Mouse (Mus musculus): ENCODE measurements around the gene Elovl1. TPM values are rescaled to one million over a fixed set of nuclear protein-coding genes. Genes with fewer than 3 reads are reported as not detected.

Gene Elovl1
- polyA plus RNA-seq, 1 experiment from 2014 or later = 63.5 TPM

- ATAC-seq (peak; percentile 69), DNase-seq (ENCODE audit: low read depth, low spot score) (peak; percentile 46)
- H3K27me3 ChIP-seq = no peaks in the 10 kb centered on the region
- in situ Hi-C loops (cut with MboI; ENCODE audit: low pct_unique_long_range_greater_than_20kb) = loop anchor here (5.0 kb wide), 1 partner anchor 158 kb away; no protein-coding TSS in a partner anchor
- ChIA-PET CTCF (no interaction called here), POLR2A (interaction anchor here (0.6 kb wide), 1 partner anchor 17 kb away, joined by 4 read pairs; no protein-coding TSS in a partner anchor)
- no peak for TF ChIP-seq CTCF (IDR thresholded peaks at IDR 0.05)
Observed at GRCm38 (mm10) chr4:118409142-118409900, 18.6 kb upstream of the Elovl1 start, which contains the start of the genes Szt2 and Med8. Szt2 (minus strand) TSS chr4:118409273. Med8 (plus strand) TSS chr4:118409337.

GRCm38 (mm10) chr4:118410871-118411270, 17.0 kb upstream of the Elovl1 start:
- in situ Hi-C loops (cut with MboI; ENCODE audit: low pct_unique_long_range_greater_than_20kb) = no loop called here

GRCm38 (mm10) chr4:118413553-118413952, 14.3 kb upstream of the Elovl1 start:
- H3K27me3 ChIP-seq = no peaks in the 10 kb centered on the region
- no peak for TF ChIP-seq CTCF (IDR thresholded peaks at IDR 0.05)
- ChIA-PET POLR2A (interaction anchor here (1.1 kb wide), 1 partner anchor 131 kb away, joined by 3 read pairs; the partner anchor contains the start of gene Tmem125), CTCF (interaction anchor here (1.3 kb wide), 1 partner anchor 8 kb away, joined by 5 read pairs; no protein-coding TSS in a partner anchor)
- DNase-seq (ENCODE audit: low read depth, low spot score) (no peak), ATAC-seq (no peak)
- in situ Hi-C loops (cut with MboI; ENCODE audit: low pct_unique_long_range_greater_than_20kb) = no loop called here

More at GRCm38 (mm10) chr4:118410871-118411270, 17.0 kb upstream of the Elovl1 start:
- no peak for TF ChIP-seq CTCF (IDR thresholded peaks at IDR 0.05)
- ChIA-PET CTCF (no interaction called here), POLR2A (interaction anchor here (1.3 kb wide), 1 partner anchor 17 kb away, joined by 7 read pairs; the partner anchor contains the start of gene Elovl1)
- DNase-seq (ENCODE audit: low read depth, low spot score) = no peak
- no peaks in the 10 kb centered on the region for H3K27me3 ChIP-seq
- no peak for ATAC-seq

- no peak for DNase-seq (ENCODE audit: low read depth, low spot score)
- ChIA-PET CTCF (no interaction called here), POLR2A (no interaction called here)
Observed at GRCm38 (mm10) chr4:118415779-118416178, 12.1 kb upstream of the Elovl1 start.

GRCm38 (mm10) chr4:118416329-118416728, 11.6 kb upstream of the Elovl1 start:
- in situ Hi-C loops (cut with MboI; ENCODE audit: low pct_unique_long_range_greater_than_20kb) = no loop called here
- TF ChIP-seq CTCF (IDR thresholded peaks at IDR 0.05) = no peak
- CTCF ChIA-PET = no interaction called here
- ATAC-seq (no peak), DNase-seq (ENCODE audit: low read depth, low spot score) (no peak)
- POLR2A ChIA-PET = interaction anchor here (1.6 kb wide), 1 partner anchor 10 kb away, joined by 9 read pairs; no protein-coding TSS in a partner anchor
- H3K27me3 ChIP-seq = no peaks in the 10 kb centered on the region

More at GRCm38 (mm10) chr4:118415779-118416178, 12.1 kb upstream of the Elovl1 start:
- in situ Hi-C loops (cut with MboI; ENCODE audit: low pct_unique_long_range_greater_than_20kb) = no loop called here
- TF ChIP-seq CTCF (IDR thresholded peaks at IDR 0.05) = no peak
- ATAC-seq = no peak
- no peaks in the 10 kb centered on the region for H3K27me3 ChIP-seq

- ATAC-seq = no peak
- no peak for DNase-seq (ENCODE audit: low read depth, low spot score)
- in situ Hi-C loops (cut with MboI; ENCODE audit: low pct_unique_long_range_greater_than_20kb) = no loop called here
- ChIA-PET CTCF (interaction anchor here (1.0 kb wide), 1 partner anchor 10 kb away, joined by 3 read pairs; no protein-coding TSS in a partner anchor), POLR2A (interaction anchor here (1.6 kb wide), 1 partner anchor 9 kb away, joined by 9 read pairs; no protein-coding TSS in a partner anchor)
- no peak for TF ChIP-seq CTCF (IDR thresholded peaks at IDR 0.05)
- H3K27me3 ChIP-seq = no peaks in the 10 kb centered on the region
Observed at GRCm38 (mm10) chr4:118417112-118417797, 10.6 kb upstream of the Elovl1 start.

- ATAC-seq = no peak
- no peak for DNase-seq (ENCODE audit: low read depth, low spot score)
- ChIA-PET CTCF (interaction anchor here (0.9 to 1.0 kb wide), 3 partner anchors 20 to 155 kb away, joined by 3 read pairs; no protein-coding TSS in a partner anchor), POLR2A (no interaction called here)
- no peak for TF ChIP-seq CTCF (IDR thresholded peaks at IDR 0.05)
- no peaks in the 10 kb centered on the region for H3K27me3 ChIP-seq
- in situ Hi-C loops (cut with MboI; ENCODE audit: low pct_unique_long_range_greater_than_20kb) = no loop called here
Observed at GRCm38 (mm10) chr4:118421384-118421783, 6.5 kb upstream of the Elovl1 start.

- in situ Hi-C loops (cut with MboI; ENCODE audit: low pct_unique_long_range_greater_than_20kb) = no loop called here
- DNase-seq (ENCODE audit: low read depth, low spot score) = no peak
- ChIA-PET POLR2A (interaction anchor here (1.9 kb wide), 1 partner anchor 8 kb away, joined by 9 read pairs; no protein-coding TSS in a partner anchor), CTCF (no interaction called here)
- no peak for TF ChIP-seq CTCF (IDR thresholded peaks at IDR 0.05)
- H3K27me3 ChIP-seq = no peaks in the 10 kb centered on the region
- no peak for ATAC-seq
Observed at GRCm38 (mm10) chr4:118424541-118425160, 3.2 kb upstream of the Elovl1 start.

- CTCF ChIA-PET = no interaction called here
- ATAC-seq (no peak), DNase-seq (ENCODE audit: low read depth, low spot score) (no peak)
- in situ Hi-C loops (cut with MboI; ENCODE audit: low pct_unique_long_range_greater_than_20kb) = no loop called here
- no peaks in the 10 kb centered on the region for H3K27me3 ChIP-seq
- POLR2A ChIA-PET = interaction anchor here (1.9 kb wide), 1 partner anchor 9 kb away, joined by 9 read pairs; no protein-coding TSS in a partner anchor
- TF ChIP-seq CTCF (IDR thresholded peaks at IDR 0.05) = no peak
Observed at GRCm38 (mm10) chr4:118425374-118425773, 2.5 kb upstream of the Elovl1 start.

- POLR2A ChIA-PET = interaction anchor here (0.6 to 1.8 kb wide), 4 partner anchors 8 to 844 kb away, joined by 3 to 7 read pairs (median 4); no protein-coding TSS in a partner anchor
- no peaks in the 10 kb centered on the region for H3K27me3 ChIP-seq
- TF ChIP-seq CTCF (IDR thresholded peaks at IDR 0.05) = no peak
- DNase-seq (ENCODE audit: low read depth, low spot score) (no peak), ATAC-seq (peak; percentile 31)
- in situ Hi-C loops (cut with MboI; ENCODE audit: low pct_unique_long_range_greater_than_20kb) = no loop called here
- CTCF ChIA-PET = no interaction called here
Observed at GRCm38 (mm10) chr4:118427415-118427767, 502 bp upstream of the Elovl1 start.

Measured in Patski (cell line).